Mouse (Mus musculus) CH12.LX (cell line): ENCODE results near the gene Selplg. TPM values are rescaled to one million over a fixed set of nuclear protein-coding genes. Genes with fewer than 3 reads are reported as not detected.
A peak's percentile ranks its signal among the peaks of the same experiment; 100 is the strongest.

Experiments
- DNase-seq: peaks from one replicate; pipeline ENCODE4 v3.0.0-alpha.2; 2013; ENCODE audit errors: extremely low read depth
- H3K27ac ChIP-seq: 2 replicates; pipeline ENCODE4 v1.5.1; 2012; ENCODE audit warnings: low read depth, mild to moderate bottlenecking, control low read depth, moderate library complexity; ENCODE audit not compliant: insufficient read depth
- H3K27me3 ChIP-seq: replicated peaks from 2 replicates; pipeline ENCODE3; 2012; ENCODE audit warnings: inconsistent platforms
- H3K36me3 ChIP-seq, 2 experiments: replicated peaks in 1 of 2; 2 replicates each; pipeline versions ENCODE3 to v1.6.1; 2012; ENCODE audit warnings: inconsistent platforms in 1 of 2, low read length in 1 of 2, mild to moderate bottlenecking in 1 of 2, mixed read lengths in 1 of 2, moderate library complexity in 1 of 2; ENCODE audit not compliant: control insufficient read depth in 1 of 2, insufficient read depth in 1 of 2
- H3K4me1 ChIP-seq, 2 experiments: 2 replicates each; pipeline ENCODE4 v1.6.1; 2012; ENCODE audit warnings: inconsistent platforms in 1 of 2, moderate library complexity in 1 of 2; ENCODE audit not compliant: insufficient read depth in 2 of 2, control insufficient read depth in 1 of 2
- H3K4me2 ChIP-seq: 2 replicates; pipeline ENCODE4 v1.6.1; 2012; ENCODE audit warnings: low read depth, mild to moderate bottlenecking, control low read depth; ENCODE audit not compliant: poor library complexity, insufficient read depth, severe bottlenecking
- H3K4me3 ChIP-seq, 3 experiments: fragments of 150-350 bp in 1 of 3; sonication (generic) in 1 of 3; replicated peaks in 1 of 3; 2 replicates each; pipeline versions ENCODE3 to v1.5.1; 2011 to 2012; ENCODE audit warnings: low read depth in 2 of 3, low read length in 2 of 3, mild to moderate bottlenecking in 2 of 3, moderate library complexity in 2 of 3, control low read depth in 1 of 3, improper control_type of control experiment in 1 of 3, inconsistent platforms in 1 of 3, mixed read lengths in 1 of 3; ENCODE audit not compliant: poor library complexity in 1 of 3
- H3K79me2 ChIP-seq: replicated peaks from 2 replicates; pipeline ENCODE4 v1.6.1; 2012; ENCODE audit warnings: mild to moderate bottlenecking, moderate library complexity; ENCODE audit not compliant: control insufficient read depth, poor library complexity, insufficient read depth, severe bottlenecking; ENCODE audit errors: extremely low read depth
- H3K9ac ChIP-seq: 2 replicates; pipeline ENCODE4 v1.6.1; 2012; ENCODE audit warnings: low read depth, mild to moderate bottlenecking, control low read depth, moderate library complexity; ENCODE audit not compliant: insufficient read depth
- H3K9me3 ChIP-seq: replicated peaks from 2 replicates; pipeline ENCODE3; 2012; ENCODE audit warnings: low read length, inconsistent platforms, mixed read lengths
- BHLHE40 ChIP-seq: IDR thresholded peaks from 2 replicates; pipeline ENCODE4 v1.6.1; 2011; ENCODE audit warnings: mild to moderate bottlenecking, low read depth, low read length, improper control_type of control experiment
- CHD1 ChIP-seq: IDR thresholded peaks from 2 replicates; pipeline ENCODE4 v1.6.1; 2012; ENCODE audit warnings: low read depth, low read length, improper control_type of control experiment, inconsistent platforms
- CHD2 ChIP-seq: IDR thresholded peaks from 2 replicates; pipeline ENCODE4 v1.6.1; 2011; ENCODE audit warnings: low read length, improper control_type of control experiment
- CTCF ChIP-seq, 2 experiments: IDR thresholded peaks in 1 of 2; conservative IDR thresholded peaks in 1 of 2; 2 replicates each; pipeline ENCODE4 v1.5.1; 2011 to 2012; ENCODE audit warnings: low read depth in 2 of 2, low read length in 2 of 2, improper control_type of control experiment in 1 of 2, inconsistent platforms in 1 of 2, mild to moderate bottlenecking in 1 of 2, moderate library complexity in 1 of 2
- E2F4 ChIP-seq: IDR thresholded peaks from 2 replicates; pipeline ENCODE4 v1.6.1; 2011; ENCODE audit warnings: low read depth, low read length, improper control_type of control experiment; ENCODE audit not compliant: insufficient replicate concordance
- ELF1 ChIP-seq: IDR thresholded peaks from 2 replicates; pipeline ENCODE4 v1.6.1; 2014; ENCODE audit warnings: low read depth, mild to moderate bottlenecking, inconsistent platforms, low read length, improper control_type of control experiment
- EP300 ChIP-seq: IDR thresholded peaks from 2 replicates; pipeline ENCODE4 v1.6.1; 2011; ENCODE audit warnings: low read length, improper control_type of control experiment
- ETS1 ChIP-seq: conservative IDR thresholded peaks from 2 replicates; pipeline ENCODE4 v1.6.1; 2012; ENCODE audit warnings: low read depth, mild to moderate bottlenecking, inconsistent platforms, low read length, improper control_type of control experiment, moderate library complexity
- GABPA ChIP-seq: IDR thresholded peaks from 2 replicates; pipeline ENCODE4 v1.6.1; 2012; ENCODE audit warnings: low read depth, low read length, improper control_type of control experiment, inconsistent platforms; ENCODE audit not compliant: insufficient replicate concordance
- HCFC1 ChIP-seq: IDR thresholded peaks from 2 replicates; pipeline ENCODE4 v1.6.1; 2012; ENCODE audit warnings: low read depth, mild to moderate bottlenecking, inconsistent platforms, low read length, improper control_type of control experiment
- IRF4 ChIP-seq: IDR thresholded peaks from 2 replicates; pipeline ENCODE4 v1.6.1; 2014; ENCODE audit warnings: low read depth, mild to moderate bottlenecking, inconsistent platforms, low read length, improper control_type of control experiment
- JUN ChIP-seq: IDR thresholded peaks from 2 replicates; pipeline ENCODE4 v1.6.1; 2011; ENCODE audit warnings: low read depth, mild to moderate bottlenecking, low read length, improper control_type of control experiment, moderate library complexity; ENCODE audit not compliant: insufficient read depth
- JUND ChIP-seq: conservative IDR thresholded peaks from 2 replicates; pipeline ENCODE4 v1.6.1; 2011; ENCODE audit warnings: low read depth, low read length, improper control_type of control experiment
- KAT2A ChIP-seq: IDR thresholded peaks from 2 replicates; pipeline ENCODE4 v1.6.1; 2012; ENCODE audit warnings: low read length, improper control_type of control experiment, inconsistent platforms; ENCODE audit not compliant: insufficient replicate concordance
- MAFK ChIP-seq: IDR thresholded peaks from 2 replicates; pipeline ENCODE4 v1.6.1; 2011; ENCODE audit warnings: low read length, improper control_type of control experiment; ENCODE audit not compliant: insufficient replicate concordance
- MAX ChIP-seq: IDR thresholded peaks from 2 replicates; pipeline ENCODE4 v1.6.1; 2011; ENCODE audit warnings: low read length, improper control_type of control experiment
- MAZ ChIP-seq: IDR thresholded peaks from 2 replicates; pipeline ENCODE4 v1.6.1; 2012; ENCODE audit warnings: low read depth, mild to moderate bottlenecking, inconsistent platforms, low read length, improper control_type of control experiment, moderate library complexity
- MEF2A ChIP-seq: IDR thresholded peaks from 2 replicates; pipeline ENCODE4 v1.6.1; 2014; ENCODE audit warnings: low read depth, mild to moderate bottlenecking, inconsistent platforms, low read length, improper control_type of control experiment, borderline replicate concordance
- MXI1 ChIP-seq: IDR thresholded peaks from 2 replicates; pipeline ENCODE4 v1.6.1; 2011; ENCODE audit warnings: mild to moderate bottlenecking, low read depth, low read length, improper control_type of control experiment
- NELFE ChIP-seq: IDR thresholded peaks from 2 replicates; pipeline ENCODE4 v1.6.1; 2011; ENCODE audit warnings: low read depth, low read length, improper control_type of control experiment
- NRF1 ChIP-seq: IDR thresholded peaks from 2 replicates; pipeline ENCODE4 v1.6.1; 2014; ENCODE audit warnings: low read depth, mild to moderate bottlenecking, inconsistent platforms, low read length, improper control_type of control experiment, moderate library complexity
- PAX5 ChIP-seq: IDR thresholded peaks from 2 replicates; pipeline ENCODE4 v1.6.1; 2012; ENCODE audit warnings: low read length, inconsistent platforms, mixed read lengths
- POLR2A ChIP-seq: IDR thresholded peaks from 2 replicates; pipeline ENCODE4 v1.6.1; 2011; ENCODE audit warnings: low read depth, mild to moderate bottlenecking, improper control_type of control experiment, low read length
- POLR2AphosphoS2 ChIP-seq: IDR thresholded peaks from 2 replicates; pipeline ENCODE4 v1.6.1; 2011; ENCODE audit warnings: low read depth, low read length, improper control_type of control experiment
- RAD21 ChIP-seq: IDR thresholded peaks from 2 replicates; pipeline ENCODE4 v1.6.1; 2011; ENCODE audit warnings: low read depth, mild to moderate bottlenecking, low read length, improper control_type of control experiment, moderate library complexity
- RCOR1 ChIP-seq: conservative IDR thresholded peaks from 2 replicates; pipeline ENCODE4 v1.6.1; 2012; ENCODE audit warnings: low read depth, mild to moderate bottlenecking, inconsistent platforms, low read length, improper control_type of control experiment
- SIN3A ChIP-seq: IDR thresholded peaks from 2 replicates; pipeline ENCODE4 v1.6.1; 2012; ENCODE audit warnings: low read length, improper control_type of control experiment, inconsistent platforms
- SMC3 ChIP-seq: IDR thresholded peaks from 2 replicates; pipeline ENCODE4 v1.6.1; 2011; ENCODE audit warnings: low read depth, low read length, improper control_type of control experiment
- TBP ChIP-seq: conservative IDR thresholded peaks from 2 replicates; pipeline ENCODE4 v1.6.1; 2011; ENCODE audit warnings: low read depth, low read length, improper control_type of control experiment
- TCF12 ChIP-seq: IDR thresholded peaks from 2 replicates; pipeline ENCODE4 v1.6.1; 2014; ENCODE audit warnings: low read depth, mild to moderate bottlenecking, inconsistent platforms, low read length, improper control_type of control experiment
- UBTF ChIP-seq: IDR thresholded peaks from 2 replicates; pipeline ENCODE4 v1.6.1; 2012; ENCODE audit warnings: low read depth, mild to moderate bottlenecking, inconsistent platforms, low read length, improper control_type of control experiment, moderate library complexity
- USF1 ChIP-seq: IDR thresholded peaks from 2 replicates; pipeline ENCODE4 v1.6.1; 2014; ENCODE audit warnings: low read depth, mild to moderate bottlenecking, inconsistent platforms, low read length, improper control_type of control experiment
- USF2 ChIP-seq: conservative IDR thresholded peaks from 2 replicates; pipeline ENCODE4 v1.6.1; 2011; ENCODE audit warnings: low read depth, low read length, improper control_type of control experiment
- ZC3H11A ChIP-seq: IDR thresholded peaks from 2 replicates; pipeline ENCODE4 v1.6.1; 2012; ENCODE audit warnings: low read depth, mild to moderate bottlenecking, inconsistent platforms, low read length, improper control_type of control experiment
- ZKSCAN1 ChIP-seq: IDR thresholded peaks from 2 replicates; pipeline ENCODE4 v1.6.1; 2012; ENCODE audit warnings: low read depth, inconsistent platforms, low read length, improper control_type of control experiment, borderline replicate concordance
- ZMIZ1 ChIP-seq: IDR thresholded peaks from 2 replicates; pipeline ENCODE4 v1.6.1; 2012; ENCODE audit warnings: low read depth, mild to moderate bottlenecking, inconsistent platforms, low read length, improper control_type of control experiment
- ZNF384 ChIP-seq: IDR thresholded peaks from 2 replicates; pipeline ENCODE4 v1.6.1; 2012; ENCODE audit warnings: low read depth, low read length, improper control_type of control experiment, inconsistent platforms
- dilution Hi-C: fragments of 300-500 bp; cut with MboI; formaldehyde crosslinking; loops from 2 replicates; pipeline ENCODE4 v1.14.3; 2020; ENCODE audit warnings: low sequenced_read_pairs; ENCODE audit not compliant: extremely low pct_unique_long_range_greater_than_20kb, extremely low pct_ligation_motif_present
- in situ Hi-C: fragments of 300-500 bp; cut with MboI; formaldehyde crosslinking; loops from 3 replicates; pipeline ENCODE4 v1.14.3; 2019; ENCODE audit warnings: low sequenced_read_pairs, low pct_ligation_motif_present, low pct_unique_long_range_greater_than_20kb, mixed read lengths
- polyA plus RNA-seq: library from polyadenylated mRNA; unstranded; fragments of >175 nt; gene quantifications from 2 replicates; pipeline ENCODE4 v1.2.1, GENCODE M21; 2012; ENCODE audit warnings: low read depth; ENCODE audit not compliant: insufficient read length
- total RNA-seq, 2 experiments: library from RNA; depleted of rRNA; stranded (reverse); fragments of 300-350 nt in 1 of 2; fragments of >200 nt in 1 of 2; gene quantifications; 2 replicates each; pipeline ENCODE4 v1.2.3; 2012 to 2014

The Selplg gene
- total and polyA plus RNA-seq, 3 experiments, result 29.4 to 58.5 (median 41.6) TPM

GRCm38 (mm10) chr5:113771213-113772162 lies 61.0 kb downstream of the Selplg start:
- Histone ChIP-seq H3K4me2 (peak overlapping the region; percentile 94), H3K27ac (peak overlapping the region; percentile 82), H3K4me3 (peak overlapping the region; percentile 90 to 100 (median 98)), H3K9me3 (no peaks in the 10 kb centered on the region), H3K79me2 (peaks cover 63% of the 10 kb centered on the region), H3K36me3 (peaks cover 38 to 53% of the 10 kb centered on the region in 2 experiments), H3K27me3 (no peaks in the 10 kb centered on the region), H3K4me1 (peaks cover 35 to 67% of the 10 kb centered on the region in 2 experiments), H3K9ac (peak overlapping the region; percentile 92)
- in situ Hi-C loops, result loop anchor here (10.0 kb wide), 1 partner anchor 63 kb away; the partner anchor contains the start of gene Selplg
- DNase-seq, result peak; percentile 90
- dilution Hi-C loops, result no loop called here
- TF ChIP-seq RCOR1 (peak; percentile 87), HCFC1 (peak; percentile 92), MAX (peak; percentile 100), MXI1 (no peak), CHD1 (peak; percentile 57; the same call in 1 of the 2 replicates), ETS1 (peak; percentile 47; the same call in 1 of the 2 replicates), UBTF (no peak), SMC3 (no peak), GABPA (peak; percentile 5; the same call in 1 of the 2 replicates), NELFE (peak; percentile 52), MEF2A (peak; percentile 48; the same call in 1 of the 2 replicates), MAFK (no peak), E2F4 (0 out of 2 replicates have a peak, but pooled peaks have one; percentile 35), CTCF (conservative IDR thresholded peaks at IDR 0.05 in 1 of 2, IDR thresholded peaks at IDR 0.05 in 1 of 2; ENCODE audit: low read depth in 2 of 2, low read length in 2 of 2) (peak in 1 of 2 experiments; percentile 21; a peak in 2 of 4 replicates), TBP (0 out of 2 replicates have a peak, but pooled peaks have one; percentile 9), USF1 (no peak), SIN3A (peak; percentile 72), BHLHE40 (peak; percentile 78), NRF1 (peak; percentile 70), ELF1 (peak; percentile 89), CHD2 (peak; percentile 47), EP300 (0 out of 2 replicates have a peak, but pooled peaks have one; percentile 30), JUND (no peak), POLR2AphosphoS2 (no peak), ZNF384 (no peak), KAT2A (peak; percentile 87; the same call in 1 of the 2 replicates), ZMIZ1 (no peak; the same call in 1 of the 2 replicates), IRF4 (no peak; the same call in 1 of the 2 replicates), JUN (no peak), RAD21 (no peak), MAZ (peak; percentile 69; the same call in 1 of the 2 replicates), POLR2A (peak; percentile 81), ZKSCAN1 (no peak), USF2 (no peak), ZC3H11A (no peak), TCF12 (0 out of 2 replicates have a peak, but pooled peaks have one; percentile 23), PAX5 (no peak)
